Mouse (Mus musculus) limb, embryonic 11.5 days (tissue): ENCODE measurements around the gene Afdn. TPM values are rescaled to one million over a fixed set of nuclear protein-coding genes. Genes with fewer than 3 reads are reported as not detected.
"Not testable (repeated sequence)": the region's sequence is repeated elsewhere in the genome, so short reads cannot be mapped to it uniquely, and the experiment has no call there.

Source experiments
- ATAC-seq: fragments of 200-750 bp; cut with Nextera tagmentation; 2 replicates; pipeline ENCODE4 v1.8.0; 2017; ENCODE audit warnings: low read depth; ENCODE audit not compliant: insufficient number of reproducible peaks, low FRiP score, low TSS enrichment
- DNase-seq: peaks from one replicate; pipeline ENCODE4 v3.0.0-alpha.2; 2015; ENCODE audit warnings: low spot score
- H3K27ac ChIP-seq: fragments of 300-500 bp; sonication (generic); replicated peaks from 2 replicates; pipeline ENCODE4 v1.5.1; 2014; ENCODE audit warnings: low read depth, mild to moderate bottlenecking, low read length
- H3K27me3 ChIP-seq: fragments of 300-500 bp; sonication (generic); 2 replicates; pipeline ENCODE4 v1.6.1; 2014; ENCODE audit warnings: mild to moderate bottlenecking, low read length, mixed read lengths; ENCODE audit not compliant: control insufficient read depth, insufficient read depth
- H3K36me3 ChIP-seq: fragments of 300-500 bp; sonication (generic); 2 replicates; pipeline ENCODE4 v1.6.1; 2014; ENCODE audit warnings: mild to moderate bottlenecking, low read length, moderate library complexity, mixed read lengths; ENCODE audit not compliant: control insufficient read depth, insufficient read depth
- H3K4me1 ChIP-seq: fragments of 300-500 bp; sonication (generic); 2 replicates; pipeline ENCODE4 v1.6.1; 2014; ENCODE audit warnings: low read length, mixed read lengths; ENCODE audit not compliant: control insufficient read depth, insufficient read depth
- H3K4me2 ChIP-seq: fragments of 300-500 bp; sonication (generic); 2 replicates; pipeline ENCODE4 v1.6.1; 2014; ENCODE audit warnings: low read depth, mild to moderate bottlenecking, moderate library complexity; ENCODE audit not compliant: severe bottlenecking
- H3K4me3 ChIP-seq: fragments of 300-500 bp; sonication (generic); 2 replicates; pipeline ENCODE4 v1.5.1; 2014; ENCODE audit warnings: low read depth, low read length
- H3K9ac ChIP-seq: fragments of 300-500 bp; sonication (generic); 2 replicates; pipeline ENCODE4 v1.6.1; 2014; ENCODE audit warnings: mild to moderate bottlenecking, low read length
- H3K9me3 ChIP-seq: fragments of 300-500 bp; sonication (generic); 2 replicates; pipeline ENCODE4 v1.6.1; 2016; ENCODE audit warnings: low read length; ENCODE audit not compliant: control insufficient read depth
- WGBS: fragments of 180-500 bp; shearing (Covaris S2); extraction: QIAGEN DNeasy Blood & Tissue Kit; methylation state at CpG from one replicate; pipeline ENCODE4 v1.1.7; 2014; 5-methylcytosine and 5-hydroxymethylcytosine counted together
- polyA plus RNA-seq: library from polyadenylated mRNA; unstranded; fragments of >200 nt; fragmentation: Nextera tagmentation; extraction: Ambion mirVana; gene quantifications from 2 replicates; pipeline ENCODE4 v1.2.1, GENCODE M21; 2014

The Afdn gene
- polyA plus RNA-seq, 1 experiment from 2014 or later = 73.7 TPM

GRCm38 (mm10) chr17:13850175-13850574 lies 89.8 kb downstream of the Afdn start:
- no peaks in the 10 kb centered on the region for H3K27me3 ChIP-seq
- DNase-seq = no peak
- WGBS = 89% methylated on average over 2 of the region's 2 CpGs
- no peaks in the 10 kb centered on the region for H3K4me1 ChIP-seq
- H3K36me3 ChIP-seq = no peaks in the 10 kb centered on the region
- no peak overlapping the region for H3K9ac ChIP-seq
- no peak overlapping the region for H3K27ac ChIP-seq
- H3K9me3 ChIP-seq = no peaks in the 10 kb centered on the region
- no peak overlapping the region for H3K4me3 ChIP-seq
- ATAC-seq = no peak
- H3K4me2 ChIP-seq = no peak overlapping the region

- not testable (repeated sequence) for ATAC-seq, H3K4me2 ChIP-seq, H3K36me3 ChIP-seq, H3K27ac ChIP-seq, H3K4me3 ChIP-seq, H3K27me3 ChIP-seq, DNase-seq, H3K4me1 ChIP-seq, H3K9ac ChIP-seq, H3K9me3 ChIP-seq
- WGBS = 85% methylated on average over 7 of the region's 7 CpGs
Observed at GRCm38 (mm10) chr17:13853883-13854282, 93.5 kb downstream of the Afdn start.

- Histone ChIP-seq H3K4me1 (no peaks in the 10 kb centered on the region), H3K4me2 (no peak overlapping the region), H3K27ac (no peak overlapping the region), H3K27me3 (no peaks in the 10 kb centered on the region), H3K9me3 (no peaks in the 10 kb centered on the region), H3K36me3 (no peaks in the 10 kb centered on the region), H3K9ac (no peak overlapping the region), H3K4me3 (no peak overlapping the region)
- no peak for ATAC-seq
- DNase-seq = no peak
- 96% methylated on average over 1 of the region's 1 CpGs for WGBS
Observed at GRCm38 (mm10) chr17:13855396-13855795, 95.1 kb downstream of the Afdn start.

- Histone ChIP-seq H3K4me3 (no peak overlapping the region), H3K36me3 (no peaks in the 10 kb centered on the region), H3K4me2 (no peak overlapping the region), H3K4me1 (no peaks in the 10 kb centered on the region), H3K9ac (no peak overlapping the region; the same call in 1 of the 2 replicates), H3K9me3 (no peaks in the 10 kb centered on the region), H3K27ac (no peak overlapping the region), H3K27me3 (no peaks in the 10 kb centered on the region)
- no peak for DNase-seq
- 74% methylated on average over 5 of the region's 5 CpGs for WGBS
- ATAC-seq = 0 out of 2 replicates have a peak, but pooled peaks have one; percentile 31
Observed at GRCm38 (mm10) chr17:13856429-13857090, 96.2 kb downstream of the Afdn start.

GRCm38 (mm10) chr17:13865340-13865739 lies 105.0 kb downstream of the Afdn start:
- no peak overlapping the region for H3K27ac ChIP-seq
- peaks cover 3% of the 10 kb centered on the region; the same call in 1 of the 2 replicates for H3K4me1 ChIP-seq
- H3K9ac ChIP-seq = no peak overlapping the region
- H3K27me3 ChIP-seq = no peaks in the 10 kb centered on the region
- H3K4me3 ChIP-seq = no peak overlapping the region
- DNase-seq = no peak
- H3K9me3 ChIP-seq = no peaks in the 10 kb centered on the region
- no peak overlapping the region for H3K4me2 ChIP-seq
- ATAC-seq = no peak
- H3K36me3 ChIP-seq = no peaks in the 10 kb centered on the region
- 90% methylated on average over 5 of the region's 5 CpGs for WGBS

- no peak overlapping the region for H3K9ac ChIP-seq
- H3K4me3 ChIP-seq = no peak overlapping the region
- ATAC-seq = no peak
- H3K36me3 ChIP-seq = no peaks in the 10 kb centered on the region
- no peak overlapping the region for H3K27ac ChIP-seq
- H3K27me3 ChIP-seq = no peaks in the 10 kb centered on the region
- 59% methylated on average over 3 of the region's 3 CpGs for WGBS
- no peaks in the 10 kb centered on the region for H3K9me3 ChIP-seq
- no peak overlapping the region for H3K4me2 ChIP-seq
- DNase-seq = no peak
- H3K4me1 ChIP-seq = peaks cover 3% of the 10 kb centered on the region; the same call in 1 of the 2 replicates
Observed at GRCm38 (mm10) chr17:13866951-13867351, 106.6 kb downstream of the Afdn start.

- Histone ChIP-seq H3K4me2 (no peak overlapping the region), H3K9ac (no peak overlapping the region), H3K36me3 (no peaks in the 10 kb centered on the region; the same call in 1 of the 2 replicates), H3K27me3 (no peaks in the 10 kb centered on the region), H3K4me3 (no peak overlapping the region), H3K4me1 (peaks cover 3% of the 10 kb centered on the region; the same call in 1 of the 2 replicates), H3K9me3 (no peaks in the 10 kb centered on the region), H3K27ac (no peak overlapping the region)
- peak; percentile 24 for DNase-seq
- 37% methylated on average over 6 of the region's 6 CpGs for WGBS
- ATAC-seq = no peak
Observed at GRCm38 (mm10) chr17:13867475-13867874, 107.1 kb downstream of the Afdn start.

GRCm38 (mm10) chr17:13870236-13870635 lies 109.9 kb downstream of the Afdn start:
- no peak overlapping the region for H3K4me2 ChIP-seq
- no peak for DNase-seq
- H3K4me1 ChIP-seq = peaks cover 3% of the 10 kb centered on the region; the same call in 1 of the 2 replicates
- H3K4me3 ChIP-seq = no peak overlapping the region
- H3K36me3 ChIP-seq = no peaks in the 10 kb centered on the region; the same call in 1 of the 2 replicates
- H3K9me3 ChIP-seq = no peaks in the 10 kb centered on the region
- H3K9ac ChIP-seq = no peak overlapping the region
- no peak for ATAC-seq
- WGBS = 86% methylated on average over 1 of the region's 1 CpGs
- no peak overlapping the region for H3K27ac ChIP-seq
- no peaks in the 10 kb centered on the region for H3K27me3 ChIP-seq

GRCm38 (mm10) chr17:13874245-13874644 lies 113.9 kb downstream of the Afdn start:
- no peak overlapping the region for H3K4me3 ChIP-seq
- H3K9ac ChIP-seq = no peak overlapping the region
- WGBS = 83% methylated on average over 1 of the region's 1 CpGs
- H3K27ac ChIP-seq = no peak overlapping the region
- no peaks in the 10 kb centered on the region; the same call in 1 of the 2 replicates for H3K36me3 ChIP-seq
- H3K9me3 ChIP-seq = no peaks in the 10 kb centered on the region
- no peaks in the 10 kb centered on the region for H3K27me3 ChIP-seq
- no peaks in the 10 kb centered on the region for H3K4me1 ChIP-seq
- no peak for DNase-seq
- ATAC-seq = no peak
- no peak overlapping the region for H3K4me2 ChIP-seq
